Mouse (Mus musculus) 416B (cell line): Measurements from ENCODE around the gene Foxa3.

Experiments used
- DNase-seq: peaks from one replicate; pipeline ENCODE4 v3.0.0; 2011; ENCODE audit warnings: low read depth

Foxa3 gene

GRCm38 (mm10) chr7:19024581-19025255 lies 1.4 kb upstream of the Foxa3 start:
- DNase-seq: peak; percentile 51

GRCm38 (mm10) chr7:19024096-19024506 lies 763 bp upstream of the Foxa3 start, which contains the start of gene Sympk:
Sympk (plus strand) TSS chr7:19024377.
- peak; percentile 93 for DNase-seq

GRCm38 (mm10) chr7:19022189-19022958 lies 964 bp downstream of the Foxa3 start:
- no peak for DNase-seq

- DNase-seq: peak; percentile 19
Measured at GRCm38 (mm10) chr7:19021048-19021447, 2.3 kb downstream of the Foxa3 start.

- no peak for DNase-seq
Measured at GRCm38 (mm10) chr7:19017909-19018308, 5.4 kb downstream of the Foxa3 start.

GRCm38 (mm10) chr7:19016042-19016441 lies 7.3 kb downstream of the Foxa3 start:
- no peak for DNase-seq

GRCm38 (mm10) chr7:19014452-19014851 lies 8.9 kb downstream of the Foxa3 start:
- DNase-seq: no peak

- DNase-seq: no peak
Measured at GRCm38 (mm10) chr7:19012882-19013281, 10.5 kb downstream of the Foxa3 start.

GRCm38 (mm10) chr7:19012025-19012621 lies 11.2 kb downstream of the Foxa3 start:
- DNase-seq: peak; percentile 51

- DNase-seq: peak; percentile 60
Measured at GRCm38 (mm10) chr7:19010581-19010980, 12.8 kb downstream of the Foxa3 start.

GRCm38 (mm10) chr7:19007026-19007977 lies 16.0 kb downstream of the Foxa3 start:
- no peak for DNase-seq

- peak; percentile 93 for DNase-seq
Measured at GRCm38 (mm10) chr7:19006476-19006875, 16.9 kb downstream of the Foxa3 start.

- no peak for DNase-seq
Measured at GRCm38 (mm10) chr7:19005417-19006121, 17.8 kb downstream of the Foxa3 start.

- no peak for DNase-seq
Measured at GRCm38 (mm10) chr7:19004631-19005079, 18.7 kb downstream of the Foxa3 start.

GRCm38 (mm10) chr7:19003902-19004630 lies 19.3 kb downstream of the Foxa3 start, which contains the start of gene Irf2bp1:
Irf2bp1 (plus strand) TSS chr7:19004044.
- peak; percentile 95 for DNase-seq

GRCm38 (mm10) chr7:19002848-19003498 lies 20.4 kb downstream of the Foxa3 start:
- peak; percentile 97 for DNase-seq

- DNase-seq: peak; percentile 12
Measured at GRCm38 (mm10) chr7:19002115-19002514, 21.2 kb downstream of the Foxa3 start.

GRCm38 (mm10) chr7:19001807-19002085 lies 21.6 kb downstream of the Foxa3 start:
- DNase-seq: no peak

- DNase-seq: peak; percentile 81
Measured at GRCm38 (mm10) chr7:19001066-19001806, 22.1 kb downstream of the Foxa3 start.
